Mouse (Mus musculus) embryo, embryonic 9.5 days (tissue): Measurements from ENCODE around the gene Rbfox1.
A peak's percentile ranks its signal among the peaks of the same experiment; 100 is the strongest.

Experiments
- DNase-seq: peaks from one replicate; pipeline ENCODE4 v3.0.0-alpha.2; 2017; ENCODE audit errors: extremely low spot score

The Rbfox1 gene

DNA sequence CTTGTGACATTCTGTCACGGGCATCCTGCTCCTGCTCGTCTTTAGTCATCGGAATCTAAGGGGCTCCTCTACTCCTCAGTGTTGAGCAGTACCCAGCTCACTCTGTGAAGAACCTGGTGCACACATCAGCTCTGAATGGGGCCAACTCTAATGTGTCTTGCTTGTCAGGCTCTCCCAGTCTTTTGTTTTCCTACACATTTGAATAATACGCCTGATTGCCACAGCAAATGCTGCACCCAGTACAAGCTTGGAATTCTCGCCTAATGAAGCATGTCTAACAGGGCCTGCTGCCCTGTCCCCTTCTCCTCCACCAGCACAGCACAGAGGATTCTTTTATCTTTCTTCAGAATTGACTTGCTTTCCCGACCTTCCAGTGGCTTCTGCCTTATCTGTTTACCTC lies 1261.3 kb downstream of the Rbfox1 start:
- peak; percentile 36 for DNase-seq

DNA sequence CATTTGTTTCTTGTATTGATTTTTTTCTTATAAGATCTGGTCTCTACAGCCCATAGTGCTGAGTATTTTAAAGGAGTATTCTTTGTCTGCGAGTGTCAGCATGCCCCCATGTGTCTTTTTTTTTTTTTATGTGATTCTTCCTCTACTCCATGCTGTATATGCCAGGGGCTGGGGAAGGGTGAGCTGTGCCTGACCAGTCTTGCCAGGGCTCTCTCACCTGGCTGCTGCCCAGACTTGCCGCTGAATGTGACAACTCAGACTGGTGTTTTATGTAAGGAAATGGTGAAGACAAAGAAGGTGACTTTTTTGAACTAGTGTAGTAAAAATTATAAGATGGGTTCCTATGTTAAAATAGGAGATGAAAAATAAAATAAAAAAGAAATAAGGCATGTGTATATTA lies 1262.7 kb downstream of the Rbfox1 start:
- DNase-seq = no peak

DNA sequence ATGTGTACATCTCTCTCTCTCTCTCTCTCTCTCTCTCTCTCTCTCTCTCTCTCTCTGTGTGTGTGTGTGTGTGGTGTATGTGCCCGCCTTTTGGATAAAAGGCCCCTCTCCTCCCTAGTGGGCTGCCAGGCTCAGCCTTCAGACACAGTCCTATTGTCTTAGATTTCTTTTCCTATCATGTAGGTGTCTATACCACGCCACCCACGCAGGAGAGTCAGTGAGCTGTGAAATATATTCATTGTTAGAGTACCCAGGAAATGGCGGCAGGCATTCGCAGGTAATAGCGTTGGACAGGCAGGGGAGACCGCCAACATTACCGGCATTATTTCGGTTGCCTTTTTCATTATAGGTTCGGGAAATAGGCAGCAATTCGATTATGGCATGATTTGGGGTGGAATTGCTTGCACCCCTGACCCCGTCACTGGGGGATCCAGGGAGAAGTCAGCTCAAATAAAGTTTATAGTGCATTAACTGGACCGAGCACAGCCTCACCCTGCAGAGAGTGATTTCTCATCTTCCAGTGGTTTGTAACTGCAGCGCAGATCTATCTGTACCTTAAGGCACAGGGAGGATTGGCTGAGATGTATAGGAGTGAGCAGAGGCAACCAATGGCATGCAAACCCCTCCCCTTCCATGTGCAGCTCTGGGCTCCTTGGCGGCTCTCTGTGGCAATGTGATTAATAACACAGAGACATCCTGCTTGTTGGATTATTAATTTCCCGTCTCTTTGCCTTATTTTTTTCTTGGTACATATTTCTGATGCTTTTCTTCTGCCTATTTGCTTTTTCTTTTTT lies 1264.1 kb downstream of the Rbfox1 start:
- peak; percentile 27 for DNase-seq

DNA sequence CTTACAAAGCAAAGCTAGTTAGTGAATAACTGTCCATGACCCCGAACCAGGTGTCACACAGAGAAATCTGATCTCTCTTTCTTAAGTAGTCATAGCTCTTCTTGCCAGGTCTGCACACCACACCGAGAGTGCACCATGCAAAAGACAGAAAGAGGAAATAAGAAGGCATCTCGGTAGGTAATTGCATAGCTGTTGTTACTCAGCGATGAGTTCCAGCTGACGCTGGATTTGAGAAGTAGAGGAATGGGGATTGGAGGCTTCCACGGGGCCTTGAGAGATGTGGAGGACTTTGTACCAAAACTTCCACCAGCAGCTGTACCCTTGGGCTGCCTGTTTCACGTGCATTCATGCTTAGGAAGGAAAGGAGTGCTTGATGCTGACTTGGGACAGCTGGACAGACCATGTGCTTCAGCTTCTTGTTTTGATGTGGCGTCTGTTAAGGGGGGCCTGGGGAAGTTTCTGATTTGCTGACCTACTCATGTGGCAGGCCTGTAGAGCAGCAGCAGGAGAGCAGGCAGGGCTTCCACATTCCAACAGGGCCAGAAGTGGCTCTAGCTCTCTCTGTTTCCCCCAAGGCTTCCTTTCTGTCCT lies 1265.1 kb downstream of the Rbfox1 start:
- peak; percentile 60 for DNase-seq

DNA sequence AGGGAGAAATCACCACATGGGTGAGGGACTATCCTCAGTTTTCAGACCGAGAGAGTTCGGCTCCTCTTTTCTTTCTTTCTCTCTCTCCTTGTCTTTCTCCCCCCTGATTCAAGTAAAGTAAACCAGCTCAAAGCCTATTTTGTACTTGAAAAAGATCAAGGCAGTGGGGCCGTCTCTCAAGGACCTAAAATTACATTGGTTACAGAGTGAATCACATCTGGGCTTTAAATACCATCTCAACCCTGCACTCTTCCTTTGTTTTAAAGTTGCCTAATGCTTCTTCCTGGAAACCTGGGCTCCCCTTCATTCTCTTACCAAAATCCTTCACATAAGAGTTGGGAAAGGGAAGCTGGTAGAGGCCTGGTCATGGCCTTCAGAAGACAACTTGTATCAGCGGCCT lies 1267.2 kb downstream of the Rbfox1 start:
- DNase-seq = no peak

DNA sequence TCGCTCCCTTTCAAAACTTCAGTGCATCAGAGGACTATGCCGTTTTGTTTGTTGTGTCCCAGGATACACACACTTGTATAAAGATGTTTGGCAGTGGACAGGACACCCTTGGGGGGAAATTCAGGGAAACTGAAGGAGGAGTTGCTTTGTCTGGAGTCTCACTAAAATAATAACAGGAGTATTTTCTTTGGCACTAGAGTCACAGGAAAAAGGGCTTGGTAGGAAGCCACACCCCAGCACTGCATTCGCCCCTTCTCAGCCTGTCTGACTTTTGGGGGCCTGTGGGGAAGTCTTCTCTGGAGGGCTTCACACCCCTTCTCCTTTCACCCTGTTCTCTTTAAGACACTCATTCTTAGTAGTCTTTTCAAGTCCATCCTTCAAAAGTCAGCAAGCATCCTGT lies 1269.5 kb downstream of the Rbfox1 start:
- DNase-seq = no peak

DNA sequence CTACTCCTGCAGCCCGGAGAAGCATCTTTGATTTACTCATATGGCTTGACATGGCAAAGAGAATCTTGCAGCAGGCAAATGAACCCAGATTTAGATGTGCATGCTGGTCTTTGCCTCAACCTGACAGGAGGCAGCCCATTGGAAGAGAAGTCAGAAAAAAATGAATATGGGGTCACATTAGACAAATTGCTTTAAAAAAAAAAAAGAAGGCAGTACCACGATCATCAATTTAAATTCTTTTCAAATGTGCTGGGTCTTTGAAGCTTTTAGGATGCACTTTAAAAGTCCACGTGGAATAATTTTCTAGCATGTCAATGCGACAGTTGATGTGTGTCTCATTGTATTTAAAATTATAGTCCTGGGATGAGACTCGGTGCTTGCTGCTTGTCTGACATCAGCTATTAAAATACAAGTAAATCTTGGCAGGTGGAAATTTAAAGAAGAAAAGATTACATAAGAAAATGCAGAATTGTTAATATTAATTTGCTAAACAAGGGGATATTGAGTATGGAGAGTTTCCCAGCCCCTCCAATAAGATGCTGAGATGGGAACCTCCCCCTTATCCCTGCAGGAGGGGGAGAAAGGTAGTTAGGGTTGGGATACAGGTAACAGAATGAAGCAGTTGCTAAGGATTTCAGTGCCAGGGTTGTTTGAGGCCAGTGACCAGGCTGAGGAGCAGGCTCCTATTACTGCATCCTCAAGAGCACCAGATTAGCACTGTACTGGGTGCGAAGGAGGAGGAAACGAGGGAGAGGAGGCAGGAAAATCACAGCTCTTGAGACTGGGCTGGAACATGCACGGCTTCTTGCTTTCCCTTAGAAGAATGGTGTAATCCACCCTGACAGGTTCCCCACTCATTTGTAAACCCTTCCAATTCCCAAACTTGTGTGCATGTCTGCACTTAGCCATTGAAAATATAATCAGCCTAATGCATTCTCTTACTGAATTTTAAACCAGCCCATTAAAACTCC lies 1274.0 kb downstream of the Rbfox1 start:
- DNase-seq = no peak

DNA sequence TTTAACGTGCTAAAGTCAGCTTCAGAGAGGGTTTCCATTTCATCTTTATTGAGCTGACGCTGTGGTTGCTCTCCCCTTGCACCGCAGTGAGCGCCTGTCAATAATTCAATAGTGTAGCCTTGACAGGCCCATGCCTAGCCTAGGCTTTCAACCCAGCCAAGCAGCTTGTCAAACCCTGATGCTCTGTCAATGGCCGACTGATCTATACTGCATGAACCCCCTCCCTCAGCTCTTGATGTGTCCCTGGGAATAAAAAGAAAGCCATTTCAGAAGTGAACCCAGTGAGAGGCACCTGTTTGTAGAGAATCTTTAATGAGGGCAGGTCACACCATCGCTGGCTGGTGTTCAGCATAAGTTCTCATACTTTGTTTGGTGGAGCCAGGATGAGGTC lies 1274.7 kb downstream of the Rbfox1 start:
- no peak for DNase-seq

DNA sequence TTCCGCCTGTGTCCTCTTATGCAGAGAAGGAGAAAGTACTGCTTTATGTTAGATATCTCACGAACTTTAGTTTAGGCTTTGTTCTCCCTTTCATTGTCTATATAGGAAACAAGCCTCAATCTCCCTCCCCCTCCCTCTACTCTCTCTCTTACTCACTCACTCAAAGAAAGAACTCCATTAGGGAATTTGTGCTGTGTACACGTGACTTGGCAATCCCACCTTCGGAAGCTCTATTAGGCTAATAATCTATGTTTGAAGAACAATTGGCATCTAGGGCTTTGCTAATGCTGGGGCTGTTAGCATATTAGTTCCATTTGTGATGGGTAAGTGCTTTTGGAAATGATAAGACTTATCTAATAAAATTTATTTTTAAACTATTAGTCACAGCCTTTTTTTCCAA lies 1277.0 kb downstream of the Rbfox1 start:
- no peak for DNase-seq

DNA sequence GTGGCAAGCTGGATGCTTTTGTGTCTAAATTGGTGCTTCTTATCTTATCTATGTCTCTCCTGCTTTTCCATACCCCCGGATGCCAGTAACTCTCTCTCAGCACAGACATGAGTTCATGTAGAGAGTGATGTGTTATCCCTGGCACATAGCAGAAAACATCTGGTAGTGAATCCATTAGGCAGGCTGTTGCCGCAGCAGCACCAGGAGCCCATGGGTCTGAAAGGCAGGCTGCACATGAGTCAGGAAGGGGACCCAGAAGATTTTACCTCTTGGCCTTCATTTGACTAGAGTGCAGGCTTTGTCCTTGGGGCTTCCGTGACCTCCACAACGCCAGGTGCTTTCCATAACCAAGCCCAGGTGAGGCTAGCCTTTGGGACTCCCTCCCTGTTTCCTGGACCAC lies 1278.5 kb downstream of the Rbfox1 start:
- no peak for DNase-seq

DNA sequence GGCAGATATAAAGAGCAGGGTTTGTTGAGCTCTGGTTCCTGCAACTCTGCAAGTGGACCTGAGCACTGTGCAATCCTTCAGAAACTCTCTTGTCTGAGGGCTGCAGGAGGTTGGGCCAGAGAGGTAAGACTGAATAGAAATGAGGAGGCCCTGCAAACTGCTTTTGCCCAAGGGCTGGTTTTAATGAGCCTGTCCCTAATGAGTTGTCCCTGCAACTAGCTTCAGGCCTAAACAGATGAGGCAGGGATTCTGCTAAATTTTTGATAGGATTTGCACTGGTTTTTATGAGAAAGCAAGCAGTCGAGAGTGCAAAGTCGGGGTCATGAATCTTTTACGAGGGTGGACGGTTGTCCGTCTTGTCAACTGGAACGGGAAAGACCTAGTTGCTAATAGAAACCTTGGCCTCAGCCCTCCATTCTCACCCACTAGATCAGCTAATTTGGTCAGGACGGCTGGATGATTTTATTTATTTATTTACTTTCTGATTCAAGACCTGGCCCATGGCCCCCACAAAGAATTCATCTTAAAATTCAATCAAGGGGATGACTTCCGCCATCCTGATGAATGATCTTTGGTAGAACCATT lies 1279.1 kb downstream of the Rbfox1 start:
- DNase-seq = no peak

DNA sequence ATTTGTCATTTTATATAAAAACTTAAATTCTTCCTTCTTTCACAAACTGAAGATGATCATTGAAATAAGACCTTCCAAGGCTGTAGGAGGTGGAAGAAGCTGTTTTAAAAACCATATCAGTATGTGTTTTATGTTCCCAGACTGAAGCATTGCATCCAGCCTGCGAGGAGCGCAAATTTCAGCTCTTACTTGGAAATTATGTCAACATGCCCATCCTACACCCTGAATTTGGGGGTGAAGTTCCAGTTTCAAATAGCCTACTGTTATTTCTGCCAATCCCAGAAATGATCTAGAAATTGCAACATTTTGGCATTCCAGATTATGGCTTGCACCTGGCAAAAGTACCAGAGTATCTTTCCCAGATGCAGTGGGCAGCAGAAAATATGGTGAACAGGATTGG lies 1290.8 kb downstream of the Rbfox1 start:
- DNase-seq = no peak

DNA sequence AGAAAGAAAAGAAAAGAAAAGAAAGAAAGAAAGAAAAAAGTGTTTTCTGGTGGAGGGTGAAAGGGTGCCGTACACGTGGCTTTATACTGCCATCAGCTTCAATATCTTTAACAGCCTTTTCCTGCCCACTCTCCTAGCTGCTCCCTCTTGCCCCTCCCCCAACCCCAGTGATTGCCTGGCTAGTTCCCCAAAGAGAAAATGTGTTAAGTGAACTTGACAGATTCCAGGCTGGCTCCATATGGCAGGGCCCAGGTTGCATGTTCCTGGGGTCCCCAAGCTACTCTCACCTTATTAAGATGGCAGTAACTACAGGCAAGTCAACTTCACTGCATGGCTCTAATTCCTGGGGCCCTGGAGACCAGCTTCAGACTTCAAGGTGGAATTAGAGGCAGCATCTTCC lies 1302.6 kb downstream of the Rbfox1 start:
- peak; percentile 23 for DNase-seq

DNA sequence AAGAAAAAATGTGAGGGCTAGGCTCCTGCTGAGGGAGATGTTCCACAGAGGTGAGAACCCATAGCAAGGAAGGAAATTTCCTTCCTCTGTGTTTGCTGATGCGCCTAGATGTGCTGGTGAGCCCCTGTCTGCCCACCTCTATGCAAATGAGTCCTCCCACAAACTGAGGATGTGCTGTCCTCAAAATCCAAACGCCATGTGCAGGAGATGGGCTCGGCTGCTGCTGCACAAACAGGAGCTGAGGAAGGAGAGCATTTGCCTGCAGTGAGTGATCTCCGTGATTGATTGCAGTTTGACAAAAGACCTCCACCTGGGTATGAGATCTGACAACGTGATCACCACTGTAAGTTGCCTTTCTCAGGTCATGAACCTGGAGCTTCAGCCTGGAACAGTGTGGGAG lies 1308.4 kb downstream of the Rbfox1 start:
- DNase-seq = no peak

DNA sequence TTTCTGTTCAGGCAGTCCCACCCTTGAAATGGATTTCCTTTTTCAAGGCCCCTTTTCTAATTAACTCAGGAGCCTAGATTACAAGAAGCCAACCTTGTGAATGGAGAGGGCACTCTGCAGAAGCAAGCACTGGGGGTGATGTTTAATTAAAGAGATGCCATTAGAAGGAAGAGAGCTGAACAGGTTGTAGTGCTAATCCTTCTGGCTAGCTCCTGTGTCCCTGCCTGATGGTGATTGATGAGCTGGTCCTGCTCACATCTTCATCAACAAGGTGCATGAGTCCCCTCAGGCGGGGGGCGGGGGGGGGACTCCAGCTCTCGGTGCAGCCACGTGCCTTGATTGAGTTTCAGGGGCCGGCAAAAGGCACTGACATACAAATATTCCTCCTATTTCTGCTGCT lies 1312.8 kb downstream of the Rbfox1 start:
- DNase-seq = no peak

DNA sequence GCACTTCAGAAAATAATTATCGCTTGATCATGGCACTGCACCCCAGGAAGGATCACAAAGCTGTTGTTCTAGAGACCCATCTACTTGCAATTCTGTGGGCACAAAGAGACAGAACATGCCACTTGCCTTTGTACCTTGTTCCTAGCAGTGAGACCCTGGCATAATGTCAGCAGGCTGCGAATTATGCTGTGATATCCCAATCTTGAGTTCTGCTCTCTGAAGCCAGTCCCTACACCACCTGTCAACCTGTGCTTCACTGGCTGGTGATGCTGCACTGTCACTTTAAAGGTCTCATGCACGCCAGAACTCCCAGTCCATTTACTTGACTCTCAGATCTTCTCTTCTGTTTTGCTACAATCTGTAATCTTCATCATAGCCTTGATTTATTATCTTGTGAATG lies 1315.1 kb downstream of the Rbfox1 start:
- DNase-seq = no peak

DNA sequence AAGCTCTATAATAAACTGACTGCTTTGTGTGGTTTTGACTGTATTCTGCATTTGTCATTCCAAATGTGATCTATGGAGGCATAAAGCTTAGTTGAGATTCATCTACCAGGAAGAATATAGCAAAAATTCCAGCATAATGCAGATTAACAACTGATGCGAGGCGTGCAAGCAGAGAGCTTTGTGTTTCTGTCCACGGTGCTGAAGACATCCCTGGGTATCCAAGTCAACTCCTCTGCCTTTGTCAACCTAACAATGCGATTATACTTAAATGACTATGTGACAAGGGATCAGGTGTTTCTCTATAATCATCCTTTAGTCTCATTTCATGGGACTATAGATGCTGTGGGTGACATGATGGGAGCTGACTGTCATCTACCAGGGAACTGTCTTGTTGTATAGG lies 1316.7 kb downstream of the Rbfox1 start:
- DNase-seq = no peak

DNA sequence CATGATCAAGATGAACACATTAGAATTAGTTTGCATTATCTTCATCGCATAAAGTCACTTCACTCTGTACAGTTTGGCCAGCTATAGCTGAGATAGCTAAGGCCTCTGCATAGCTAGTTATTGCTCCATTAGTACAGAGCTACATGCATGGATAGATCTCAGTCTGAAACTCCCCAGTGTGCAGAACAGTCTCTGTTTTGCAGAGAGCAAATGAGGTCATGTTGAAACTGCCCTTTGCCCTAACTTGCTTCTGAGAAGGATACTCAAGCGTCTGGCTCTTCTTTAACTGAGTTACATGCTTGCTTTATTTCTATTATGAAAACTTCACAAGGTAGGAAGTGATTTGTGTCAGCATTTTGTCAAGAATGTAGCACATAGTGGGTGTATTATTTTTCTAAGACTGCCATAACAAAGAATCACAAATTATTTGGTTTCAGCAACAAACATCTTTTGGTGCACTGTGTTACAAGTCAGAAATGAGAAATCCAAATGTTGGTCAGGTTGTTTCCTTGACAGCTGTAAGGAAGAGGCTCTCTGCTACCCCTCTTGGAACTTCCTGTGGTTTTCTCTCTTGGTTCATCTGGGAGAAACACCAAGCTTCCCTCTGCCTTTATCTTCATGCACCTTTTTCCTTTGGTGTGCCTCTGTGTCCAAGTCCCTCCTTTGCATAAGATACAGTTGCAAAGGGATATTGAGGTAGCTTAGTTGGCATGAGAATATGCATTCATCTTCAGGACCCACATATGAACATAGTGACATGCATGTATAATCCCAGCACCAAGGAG lies 1321.2 kb downstream of the Rbfox1 start:
- no peak for DNase-seq

DNA sequence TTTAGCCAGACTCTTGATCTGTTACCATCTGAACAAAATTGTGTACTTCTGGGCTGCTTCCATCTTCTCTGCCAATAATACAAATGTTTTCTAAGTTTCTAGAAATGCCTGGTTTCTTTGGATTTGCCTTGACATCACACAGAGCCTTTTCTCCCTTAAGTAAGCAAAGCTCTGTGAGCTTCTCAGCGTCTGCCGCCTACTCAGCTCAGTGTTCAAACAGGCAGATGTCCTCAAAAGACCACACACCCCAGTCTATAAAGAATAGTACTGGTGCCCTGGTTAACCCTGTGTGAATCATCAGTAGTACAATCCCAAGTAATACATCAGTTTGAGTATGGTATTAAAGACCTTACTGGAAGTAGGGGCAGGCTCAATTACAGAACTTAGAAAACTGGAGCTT lies 1322.4 kb downstream of the Rbfox1 start:
- DNase-seq = no peak

DNA sequence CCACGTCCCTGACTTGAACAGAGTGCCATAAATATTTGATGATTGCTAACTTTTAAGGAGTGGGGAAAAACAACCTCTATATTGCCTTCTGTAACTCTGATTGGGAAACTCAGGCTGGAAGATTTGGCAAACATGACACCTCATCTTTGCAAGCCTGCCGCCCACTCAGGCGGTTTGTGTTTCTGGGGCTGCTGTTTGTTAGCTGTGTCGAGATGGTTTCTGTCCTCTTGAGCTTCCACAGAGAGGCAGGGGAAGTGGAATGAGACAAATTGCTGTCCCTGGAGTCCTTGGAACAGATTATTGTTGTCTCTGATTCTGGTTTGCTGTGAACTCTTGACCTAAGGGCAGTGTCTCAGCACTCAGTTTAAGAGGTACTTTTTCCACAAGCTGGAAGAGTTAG lies 1327.6 kb downstream of the Rbfox1 start:
- DNase-seq = no peak

DNA sequence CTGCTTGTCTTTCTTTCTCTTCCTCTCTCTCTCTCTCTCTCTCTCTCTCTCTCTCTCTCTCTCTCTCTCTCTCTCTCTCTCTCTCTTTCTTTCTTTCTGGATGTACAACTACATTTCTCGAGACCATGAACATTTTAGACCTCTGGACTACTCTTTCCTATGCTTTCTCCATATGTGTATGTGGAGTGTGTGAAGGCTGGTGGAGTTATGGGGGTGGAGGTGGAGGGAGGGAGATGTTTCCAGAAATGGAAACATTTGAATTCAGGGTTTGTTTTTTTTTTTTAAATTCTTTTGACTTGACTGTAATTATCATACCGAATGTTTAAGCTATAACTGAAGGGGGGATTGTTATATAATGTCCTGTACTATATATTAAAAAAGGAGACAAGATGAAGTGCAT lies 1338.1 kb downstream of the Rbfox1 start:
- DNase-seq = no peak
